13 mouse cellular contexts compared by ENCODE assay signal in the genomic region with DNA sequence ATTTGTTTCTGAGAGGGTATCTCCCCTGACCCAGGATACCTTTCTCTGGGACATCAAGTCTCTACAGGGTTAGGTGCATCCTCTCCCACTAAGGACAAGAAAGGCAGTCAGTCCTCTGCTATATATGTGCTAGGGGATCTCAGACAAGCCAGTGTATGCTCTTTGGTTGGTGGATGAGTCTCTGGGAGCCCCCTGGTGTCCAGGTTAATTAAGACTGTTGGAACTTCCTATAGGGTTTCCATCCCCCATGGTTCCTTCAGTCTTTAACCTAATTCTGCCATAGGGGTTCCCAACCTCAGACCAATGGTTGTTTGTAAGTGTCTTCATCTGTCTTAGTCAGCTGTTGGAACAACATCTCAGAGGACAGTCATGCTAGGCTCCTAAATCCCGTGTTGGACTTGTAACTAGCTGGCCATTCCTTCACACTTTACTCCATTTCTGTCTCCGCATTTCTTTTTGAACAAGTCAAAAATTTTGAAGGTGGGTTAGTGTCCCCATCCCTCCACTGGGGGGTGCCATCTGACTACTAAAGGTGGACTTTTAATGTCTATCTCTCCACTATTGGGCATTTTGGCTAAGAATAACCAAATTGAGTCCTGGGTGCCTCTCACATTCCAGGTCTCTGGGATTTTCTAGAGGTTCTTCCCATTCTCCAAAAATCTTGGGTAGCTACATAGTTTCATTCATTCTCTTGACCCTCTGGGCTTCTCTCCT. TPM values are rescaled to one million over a fixed set of nuclear protein-coding genes. Genes with fewer than 3 reads are reported as not detected.
DNase-seq lines count a peak whose midpoint lies in the region.
"Had no signal": no experiment of that assay in that cellular context is flagged by ENCODE, and none has a peak within 500 bp of the region (broad histone marks: within the 10 kb centered on the region; RNA-seq: fewer than 3 reads in every experiment).

No protein-coding gene starts in this region.

- DNase-seq in kidney, adult 9 months = peak; percentile 2
- DNase-seq in kidney, adult 11 months = no peak
- DNase-seq in urinary bladder, adult 18-20 months (ENCODE audit: low spot score in 2 of 2) = peak; percentile 20 to 39
- no peak for DNase-seq in urinary bladder, postnatal 10 days (ENCODE audit: low spot score)
- DNase-seq in NIH3T3 (ENCODE audit: low read depth) = peak; percentile 32
- DNase-seq in urinary bladder, postnatal 36 days (ENCODE audit: low spot score in 2 of 2) = peak; percentile 25 to 43
- no peak for DNase-seq in gastrocnemius, postnatal 10 days
- DNase-seq: lung, adult 2 months; thymus, postnatal 36 days had no signal

RNA-seq across cellular contexts. Expression of gene Gm7257, which starts 3.5 kb away (rescaled TPM):
- total RNA-seq in gastrocnemius, postnatal 10 days (2021) = not detected
- total RNA-seq: heart, adult 18-20 months; heart, postnatal 10 days; hindbrain, postnatal 0 days; megakaryocyte progenitor cell, adult 5-6 weeks had no signal

RNA-seq across cellular contexts. Expression of gene Gm9513, which starts 40.2 kb away (rescaled TPM):
- not detected for total RNA-seq in gastrocnemius, postnatal 10 days (2021)
- total RNA-seq: heart, adult 18-20 months; heart, postnatal 10 days; hindbrain, postnatal 0 days; megakaryocyte progenitor cell, adult 5-6 weeks had no signal

Comparison
In these comparisons a context has a peak if more than half of its experiments do, and no peak if none do; other contexts are left out.
1. DNase-seq: peak in kidney, adult 9 months (single experiment), urinary bladder, adult 18-20 months (2 of 2), NIH3T3 (single experiment) and urinary bladder, postnatal 36 days (2 of 2); none in kidney, adult 11 months (single experiment), urinary bladder, postnatal 10 days (single experiment) and gastrocnemius, postnatal 10 days (single experiment).